Mouse (Mus musculus) ZHBTc4 (cell line): ENCODE measurements around the gene Emc9.

ENCODE experiments used
- DNase-seq: peaks from one replicate; pipeline ENCODE4 v3.0.0-alpha.2; 2011; ENCODE audit warnings: low read depth, low spot score

Emc9 gene

DNA sequence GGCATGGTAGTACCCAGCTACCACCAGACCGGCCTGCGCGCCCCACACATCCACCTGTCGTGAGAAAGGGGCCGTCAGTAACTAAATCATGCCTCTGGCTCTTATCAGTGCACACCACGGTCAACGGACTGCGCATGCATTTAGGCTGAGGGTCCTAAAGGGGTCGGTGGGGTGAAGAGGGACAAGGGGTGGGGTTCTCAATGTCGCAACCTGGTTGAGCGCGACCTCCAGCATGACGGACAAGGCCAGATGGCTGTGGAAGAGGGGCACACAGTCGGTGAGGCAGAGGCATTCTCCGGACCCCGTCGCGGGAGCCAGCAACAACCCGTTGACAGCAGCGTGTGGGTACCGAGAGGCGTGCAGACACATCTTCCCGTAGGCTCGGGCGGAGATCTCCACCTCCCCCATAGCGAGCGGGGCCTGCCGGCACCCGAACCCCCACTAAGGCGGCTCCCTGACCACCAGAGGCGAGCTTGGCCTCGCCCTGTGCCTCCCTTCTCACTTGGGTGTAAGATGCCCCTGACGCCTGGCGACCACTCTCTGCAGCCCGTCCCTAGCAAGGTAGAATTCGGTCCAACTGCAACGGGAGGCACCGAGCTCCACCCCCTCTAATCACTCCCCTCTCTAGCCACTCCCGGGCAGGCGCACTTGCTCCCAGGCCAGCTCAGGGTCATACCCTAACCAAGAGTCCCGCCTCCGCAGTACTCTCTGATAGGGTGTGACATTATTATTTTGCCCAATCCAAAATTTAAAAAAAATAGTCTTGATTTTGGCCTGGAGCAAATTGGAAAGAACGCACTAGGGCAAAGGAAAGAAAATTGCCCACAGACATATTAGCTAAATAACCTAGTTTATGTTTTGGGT is at the start of gene Emc9:
Emc9 (minus strand) TSS at position 601 of the 864 bp plus-strand sequence.
- DNase-seq = peak; percentile 86

DNA sequence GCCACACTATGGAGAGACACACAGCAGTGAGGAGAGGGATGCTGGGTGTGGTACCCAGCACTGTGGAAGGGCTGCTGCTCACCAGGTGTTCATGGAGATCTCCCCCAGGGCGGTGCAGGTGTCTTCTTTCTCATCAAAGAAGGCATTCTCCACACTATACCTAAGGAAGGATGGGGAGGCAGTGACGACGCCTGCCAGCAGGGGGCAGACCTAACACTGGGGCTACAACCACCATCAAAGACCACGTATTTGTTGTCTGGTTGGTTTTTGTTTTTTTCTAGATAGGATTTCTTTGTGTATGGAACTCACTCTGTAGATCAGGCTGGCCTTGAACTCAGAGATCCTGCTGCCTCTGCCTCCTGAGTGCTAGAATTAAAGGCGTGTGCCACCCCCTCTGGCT is 44.2 kb upstream of the Emc9 start:
- DNase-seq = peak; percentile 78

DNA sequence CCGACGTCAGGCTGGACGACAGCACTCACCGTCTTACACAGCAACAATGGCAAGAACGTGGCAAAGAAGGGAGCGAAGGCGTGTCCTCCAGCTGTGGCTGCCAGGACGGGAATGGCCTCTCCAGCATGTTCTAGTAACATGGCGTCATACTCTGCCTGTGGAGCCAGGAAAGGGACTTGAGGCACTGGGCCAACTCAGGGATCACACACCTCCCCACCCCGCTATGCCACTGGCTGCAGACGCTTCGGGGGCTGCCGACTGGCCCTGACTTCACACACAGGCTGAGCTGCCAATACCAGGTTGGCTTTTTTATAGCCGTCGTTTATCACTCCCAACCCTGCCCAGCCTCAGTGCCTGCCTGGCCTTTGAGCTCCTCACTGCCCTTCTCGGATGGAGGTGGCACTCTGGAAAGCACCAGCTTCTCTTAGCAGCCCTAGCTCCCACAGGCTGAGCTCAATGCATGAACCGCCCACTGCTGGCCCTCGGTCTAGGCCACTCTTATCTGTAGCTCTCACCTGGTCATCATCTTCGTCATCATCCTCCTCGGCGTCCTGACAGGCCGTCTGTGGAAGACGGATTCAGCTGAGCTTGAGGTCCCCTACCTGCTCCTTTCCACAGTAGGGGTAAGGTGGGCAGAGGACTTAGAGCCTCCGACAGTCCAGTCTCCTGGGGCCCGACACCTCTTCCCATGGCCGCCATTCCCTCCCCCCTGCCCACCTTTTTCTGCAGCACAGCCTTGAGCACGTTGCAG is 43.1 kb upstream of the Emc9 start:
- no peak for DNase-seq

DNA sequence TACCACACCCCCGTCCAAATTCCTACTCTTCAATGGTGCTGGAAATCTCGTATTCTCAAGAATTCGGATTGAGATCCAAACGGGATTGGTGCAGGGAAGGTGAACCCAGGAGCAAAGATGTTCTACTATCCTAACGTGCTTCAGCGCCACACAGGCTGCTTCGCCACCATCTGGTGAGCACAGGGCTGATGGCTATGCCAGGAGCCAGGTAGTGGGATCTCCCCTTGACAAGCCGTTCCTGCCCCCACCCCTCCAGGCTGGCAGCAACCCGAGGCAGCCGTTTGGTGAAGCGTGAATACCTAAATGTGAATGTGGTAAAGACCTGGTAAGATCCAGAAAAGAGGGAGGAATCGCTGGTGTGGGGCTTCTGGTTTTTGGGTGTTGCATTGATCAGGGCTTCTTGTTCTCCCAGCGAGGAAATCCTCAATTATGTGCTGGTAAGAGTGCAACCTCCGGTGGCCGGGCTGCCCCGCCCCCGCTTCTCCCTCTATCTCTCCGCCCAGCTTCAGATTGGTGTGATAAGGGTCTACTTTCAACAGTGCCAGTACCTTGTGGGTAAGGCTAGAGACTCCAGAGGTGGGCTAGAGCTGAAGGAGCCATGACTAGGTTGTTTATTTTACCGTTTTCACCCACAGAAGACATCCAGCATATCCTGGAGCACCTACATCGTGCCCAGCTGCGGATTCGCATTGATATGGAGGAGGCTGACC is 33.5 kb upstream of the Emc9 start:
- no peak for DNase-seq

DNA sequence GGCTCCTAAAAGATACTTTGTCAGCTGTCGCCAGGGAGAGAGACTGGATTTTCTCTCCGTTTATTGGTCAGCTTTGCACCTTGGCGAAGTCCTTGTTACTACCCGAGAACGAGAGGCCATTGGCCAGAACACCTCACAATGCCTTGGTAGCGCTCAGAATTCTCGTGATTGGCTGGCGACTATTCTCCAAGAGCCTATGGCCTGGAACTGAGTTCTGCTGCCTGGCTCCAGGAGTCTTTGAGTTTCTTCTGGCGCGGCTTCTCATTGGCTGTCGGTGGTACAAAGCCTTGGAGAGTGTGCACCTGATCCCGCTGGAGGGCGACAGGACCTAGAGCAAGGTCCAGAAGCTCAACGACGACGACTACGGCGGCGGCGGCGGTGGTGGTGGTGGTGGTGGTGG is 32.7 kb upstream of the Emc9 start, which contains the start of gene Rec8:
Rec8 (plus strand) TSS at position 216 of the 400 bp plus-strand sequence.
- DNase-seq = peak; percentile 96

DNA sequence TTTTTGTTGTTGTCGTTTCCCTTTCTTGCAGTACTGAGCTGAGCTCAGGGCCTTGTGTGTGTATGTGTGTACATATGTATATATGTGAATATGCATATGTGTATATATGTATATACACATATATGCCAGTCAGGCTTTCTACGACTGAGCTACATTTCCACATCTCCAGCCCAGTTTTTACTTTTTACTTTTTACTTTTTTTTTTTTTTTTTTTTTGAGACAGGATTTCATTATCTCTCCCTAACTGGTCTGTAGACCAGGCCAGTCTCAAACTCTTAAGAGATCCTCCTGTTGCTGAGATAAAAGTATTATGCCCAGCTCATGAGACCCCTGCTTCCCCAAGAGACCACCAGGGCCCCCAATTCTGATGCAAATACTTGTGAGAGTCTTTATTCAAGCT is 31.7 kb upstream of the Emc9 start:
- DNase-seq = no peak

DNA sequence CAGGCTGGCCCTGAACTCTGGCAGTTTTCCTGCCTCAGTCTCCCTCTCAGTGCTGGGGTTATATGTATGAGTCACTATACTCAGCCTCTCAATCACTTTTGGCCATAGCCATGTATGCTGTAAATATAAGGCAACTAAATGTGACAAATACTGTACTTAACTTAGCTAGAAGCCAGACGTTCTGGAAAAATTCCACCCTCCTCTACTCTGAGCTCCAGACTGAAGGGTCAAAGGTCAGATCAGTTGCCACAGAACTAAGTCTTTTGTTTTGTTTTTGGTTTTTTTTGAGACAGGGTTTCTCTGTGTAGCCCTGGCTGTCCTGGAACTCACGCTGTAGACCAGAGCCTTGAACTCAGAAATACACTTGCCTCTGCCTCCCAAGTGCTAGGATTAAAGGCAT is 30.8 kb upstream of the Emc9 start:
- no peak for DNase-seq

DNA sequence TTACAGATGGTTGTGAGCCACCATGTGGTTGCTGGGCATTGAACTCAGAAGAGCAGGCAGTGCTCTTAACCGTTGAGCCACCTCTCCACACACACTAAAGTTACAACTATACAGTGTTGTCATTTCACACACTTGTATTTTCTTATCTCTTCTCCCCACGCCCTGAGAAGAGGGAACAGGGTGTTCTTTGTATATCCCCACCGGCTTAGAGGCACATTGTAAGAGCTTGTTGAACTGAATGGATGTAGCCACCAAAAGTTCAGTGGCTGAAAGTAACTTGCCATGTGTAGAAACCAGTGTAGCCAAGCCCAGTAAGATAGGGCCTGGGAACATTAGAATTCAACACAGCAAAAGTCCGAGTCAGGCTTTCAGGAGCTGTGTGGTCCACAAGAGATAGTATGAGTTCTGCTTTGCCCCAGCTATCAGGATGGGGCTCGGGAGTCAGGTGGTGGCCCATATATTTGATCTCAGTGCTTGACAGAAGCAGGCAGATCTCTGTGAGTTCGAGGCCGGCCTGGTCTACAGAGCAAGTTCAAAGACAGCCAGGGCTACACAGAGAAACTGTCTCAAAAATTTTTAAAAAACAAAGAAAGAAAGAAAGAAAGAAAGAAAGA is 29.6 kb upstream of the Emc9 start:
- no peak for DNase-seq

DNA sequence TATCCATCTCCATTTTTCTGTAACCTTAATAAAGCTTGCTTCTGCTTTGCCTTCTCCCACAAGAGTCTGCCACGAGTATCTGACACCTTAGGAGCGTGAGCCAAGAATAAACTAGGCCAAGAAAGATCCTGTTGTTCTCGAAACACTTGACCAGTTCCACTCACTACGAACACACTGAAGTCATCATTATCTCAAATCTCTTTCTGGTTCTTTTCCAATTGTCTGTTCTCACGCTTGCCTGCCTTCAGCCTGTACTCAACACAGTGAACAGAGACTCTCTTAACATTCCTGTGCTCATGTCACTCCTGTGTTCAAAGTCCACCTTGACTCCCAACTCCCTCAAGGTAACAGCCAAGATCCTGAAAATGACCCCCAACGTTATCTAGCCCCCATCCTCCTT is 28.2 kb upstream of the Emc9 start:
- no peak for DNase-seq

DNA sequence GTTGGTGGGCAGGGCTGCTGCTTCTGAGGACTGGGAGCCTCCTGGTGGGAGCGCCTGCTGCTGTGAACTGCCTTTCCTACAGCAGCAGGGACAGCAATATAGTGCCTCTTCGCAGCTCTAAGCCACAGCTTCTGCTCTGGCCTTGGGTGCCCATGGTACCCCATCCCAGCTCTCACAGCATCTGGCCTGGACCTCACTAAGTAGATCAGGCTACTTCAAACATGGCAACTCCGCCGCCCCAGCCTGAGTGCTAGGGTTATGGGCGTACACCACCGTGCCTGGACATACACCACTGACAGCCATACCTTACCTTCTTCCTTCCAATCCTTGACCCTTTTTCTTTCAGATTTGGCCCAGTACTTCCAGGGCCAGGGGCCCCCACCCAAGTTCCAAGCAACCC is 23.2 kb upstream of the Emc9 start:
- DNase-seq = no peak

DNA sequence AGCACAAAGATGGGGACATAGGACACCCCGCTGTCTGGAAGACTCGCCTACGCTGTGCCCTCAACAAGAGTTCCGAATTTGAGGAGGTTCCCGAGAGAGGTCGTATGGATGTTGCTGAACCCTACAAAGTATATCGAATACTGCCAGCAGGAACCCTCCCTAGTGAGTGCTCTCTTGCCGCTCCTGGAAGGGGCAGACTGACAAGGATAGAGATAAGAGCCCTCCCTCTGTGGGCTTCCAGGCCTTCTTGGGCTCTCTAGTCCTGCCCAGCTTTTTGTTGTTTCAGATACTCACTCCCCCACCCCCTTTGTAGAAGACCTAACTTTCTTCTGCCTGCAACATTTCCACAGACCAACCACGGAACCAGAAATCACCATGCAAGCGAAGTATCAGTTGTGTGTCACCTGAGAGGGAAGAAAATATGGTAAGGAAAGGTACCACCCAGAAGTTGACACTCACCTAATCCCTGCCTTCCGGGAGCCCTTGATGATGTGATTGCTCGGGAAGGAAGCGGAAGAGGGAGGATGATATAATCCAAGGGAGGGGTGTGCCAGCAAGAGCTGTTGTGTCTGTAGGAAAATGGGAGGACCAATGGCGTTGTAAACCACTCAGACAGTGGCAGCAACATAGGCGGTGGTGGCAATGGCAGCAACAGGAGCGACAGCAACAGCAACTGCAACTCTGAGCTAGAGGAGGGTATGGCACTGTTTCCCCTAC is 20.8 kb upstream of the Emc9 start:
- DNase-seq = peak; percentile 48

DNA sequence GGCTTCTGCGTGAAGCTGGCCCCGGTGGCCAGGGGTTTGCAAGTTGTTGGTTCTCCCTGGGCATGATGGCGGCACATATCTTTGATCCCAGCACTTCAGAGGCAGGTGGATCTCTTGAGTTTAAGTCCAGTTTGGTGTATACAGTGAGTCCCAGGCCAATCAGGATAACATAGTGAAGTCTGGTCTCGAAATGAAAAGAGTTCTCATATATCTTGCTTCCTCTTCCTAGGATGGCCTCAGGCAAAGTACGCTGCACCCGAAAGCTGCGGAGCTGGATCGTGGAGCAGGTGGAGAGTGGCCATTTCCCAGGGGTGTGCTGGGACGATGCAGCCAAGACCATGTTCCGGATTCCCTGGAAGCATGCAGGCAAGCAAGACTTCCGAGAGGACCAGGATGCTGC is 19.7 kb upstream of the Emc9 start:
- DNase-seq = peak; percentile 53

DNA sequence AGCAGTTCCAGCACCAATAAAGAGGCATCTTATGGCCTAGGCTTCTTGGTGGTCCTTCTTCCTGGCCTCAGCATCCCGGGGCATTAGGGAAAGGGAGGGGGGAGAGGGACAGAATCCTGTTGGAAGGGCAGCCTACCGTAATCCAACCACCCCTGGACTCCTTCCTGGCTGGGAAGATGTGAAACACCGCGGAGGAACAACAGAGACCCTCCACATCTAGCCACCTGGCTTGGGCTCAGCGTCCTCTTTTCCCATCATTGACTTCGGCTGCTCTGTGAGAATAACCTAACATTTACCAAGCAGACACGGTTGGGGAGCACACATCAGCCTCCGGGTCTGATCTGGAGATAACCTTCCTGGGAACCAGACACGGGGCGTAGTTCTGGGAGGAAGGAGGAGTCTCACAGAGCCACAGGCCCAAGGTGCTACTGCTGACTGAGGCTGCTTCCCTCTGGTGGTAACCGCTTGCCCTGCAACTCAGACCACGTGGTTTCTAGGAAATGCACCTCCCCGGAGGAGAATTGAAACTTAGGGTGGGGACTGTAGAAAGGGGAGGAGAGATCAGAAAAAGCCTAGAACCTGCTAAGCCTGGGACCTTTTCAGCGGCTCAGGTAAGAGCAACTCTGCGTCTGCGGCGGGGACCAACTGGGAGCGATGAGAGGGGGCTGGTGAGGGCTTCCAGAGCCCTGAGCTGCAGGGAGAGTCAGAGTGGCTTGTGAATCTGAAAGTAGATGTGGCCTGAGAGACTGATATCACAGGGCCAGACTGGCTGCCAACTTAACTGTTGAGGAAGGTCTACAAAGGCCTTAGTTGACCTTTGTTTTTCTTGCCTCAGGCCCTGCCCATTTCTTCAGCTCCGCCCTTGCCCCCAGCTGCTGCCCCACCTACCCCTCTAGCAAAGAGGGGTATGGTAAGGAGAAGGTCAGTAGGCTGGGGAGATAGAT is 18.8 kb upstream of the Emc9 start:
- peak; percentile 98 for DNase-seq

DNA sequence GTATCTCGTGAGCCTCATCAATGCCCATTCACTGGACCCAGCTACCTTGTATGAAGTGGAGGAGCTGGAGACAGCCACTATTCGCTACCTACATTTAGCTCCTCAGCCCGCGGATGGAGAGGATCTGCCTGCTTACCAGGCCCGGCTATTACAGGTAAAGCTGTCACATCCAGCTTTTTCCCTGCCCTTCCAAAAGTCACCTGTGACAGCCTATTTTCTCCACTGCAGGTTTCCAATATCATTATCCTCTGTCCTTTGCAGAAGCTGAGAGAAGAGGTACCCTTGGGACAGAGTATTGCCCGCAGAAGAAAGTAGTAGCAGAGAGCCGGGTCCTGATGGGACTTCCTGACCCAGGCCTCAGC is 18.1 kb upstream of the Emc9 start, which contains the start of gene Irf9:
Irf9 (plus strand) TSS at position 301 of the 362 bp plus-strand sequence.
- no peak for DNase-seq

DNA sequence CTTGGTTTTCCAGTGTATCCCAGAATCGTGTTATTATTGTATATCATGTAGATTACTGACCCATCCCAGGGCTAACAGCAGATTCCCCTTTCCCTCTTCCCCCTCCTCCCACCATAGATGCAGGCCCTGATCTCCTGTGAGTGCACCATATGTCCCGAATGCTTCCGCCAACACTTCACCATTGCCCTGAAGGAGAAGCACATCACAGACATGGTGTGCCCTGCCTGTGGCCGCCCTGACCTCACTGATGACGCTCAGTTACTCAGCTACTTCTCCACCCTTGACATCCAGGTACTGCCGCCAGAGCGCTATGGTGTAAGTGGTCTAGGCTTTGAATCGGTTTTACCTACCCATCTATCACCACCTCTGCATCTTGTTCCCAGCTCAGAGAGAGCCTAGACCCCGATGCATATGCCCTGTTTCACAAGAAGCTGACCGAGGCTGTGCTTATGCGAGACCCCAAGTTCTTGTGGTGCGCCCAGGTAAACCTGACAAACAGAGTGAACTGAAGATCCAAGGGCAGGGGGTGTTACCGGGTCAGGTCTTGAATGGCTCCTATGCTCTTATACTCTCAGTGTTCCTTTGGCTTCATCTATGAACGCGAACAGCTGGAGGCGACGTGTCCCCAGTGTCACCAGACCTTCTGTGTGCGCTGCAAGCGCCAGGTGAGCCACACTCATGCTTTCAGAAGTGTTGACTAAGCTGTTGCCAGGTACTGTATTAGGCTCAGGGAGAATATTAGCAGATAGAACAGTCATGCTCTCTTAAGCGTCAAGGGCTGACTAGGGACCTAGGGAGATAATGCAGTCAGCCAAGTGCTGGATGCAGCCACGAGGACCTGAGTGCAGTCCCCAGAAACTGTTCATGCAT is 13.7 kb upstream of the Emc9 start:
- no peak for DNase-seq

DNA sequence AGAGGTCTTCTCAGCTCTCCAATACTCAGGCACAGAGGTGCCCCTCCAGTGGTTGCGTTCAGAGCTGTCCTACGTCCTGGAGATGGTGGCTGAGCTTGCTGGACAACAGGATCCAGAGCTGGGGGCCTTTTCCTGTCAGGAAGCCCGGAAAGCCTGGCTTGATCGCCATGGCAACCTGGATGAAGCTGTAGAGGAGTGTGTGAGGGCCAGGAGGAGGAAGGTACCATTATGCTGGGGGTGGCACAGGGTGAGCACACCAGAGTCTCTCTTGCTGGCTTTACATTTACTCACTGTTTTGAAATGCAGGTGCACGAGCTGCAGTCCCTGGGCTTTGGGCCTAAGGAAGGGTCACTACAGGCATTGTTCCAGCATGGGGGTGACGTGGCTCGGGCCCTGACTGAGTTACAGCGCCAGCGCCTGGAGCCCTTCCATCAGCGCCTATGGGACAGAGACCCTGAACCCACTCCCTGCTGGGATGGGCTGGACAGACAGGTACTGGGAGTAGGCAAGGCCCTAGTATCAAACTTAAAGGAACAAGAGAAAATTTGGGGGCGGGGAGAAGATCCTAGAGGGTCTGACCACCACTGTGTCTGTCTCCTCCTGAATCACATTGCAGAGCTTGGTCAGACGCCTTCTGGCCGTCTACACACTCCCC is 11.1 kb upstream of the Emc9 start:
- DNase-seq = no peak

DNA sequence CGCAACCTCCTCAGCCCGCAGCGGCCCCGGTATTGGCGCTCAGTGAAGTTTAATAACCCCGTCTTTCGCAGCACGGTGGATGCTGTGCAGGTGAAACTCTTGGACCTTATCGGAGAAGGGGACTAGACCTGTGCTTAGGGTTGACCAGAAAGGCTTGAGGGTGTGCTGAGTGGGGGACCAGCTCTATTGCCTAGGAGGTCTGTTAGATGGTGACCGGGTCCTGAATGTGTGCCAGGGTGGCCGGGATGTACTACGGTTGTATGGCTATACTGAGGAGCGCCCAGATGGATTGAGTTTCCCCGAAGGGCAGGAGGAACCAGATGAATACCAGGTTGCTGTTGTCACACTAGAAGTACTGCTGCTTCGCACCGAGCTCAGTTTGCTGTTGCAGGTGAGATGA is 7.1 kb upstream of the Emc9 start:
- no peak for DNase-seq

DNA sequence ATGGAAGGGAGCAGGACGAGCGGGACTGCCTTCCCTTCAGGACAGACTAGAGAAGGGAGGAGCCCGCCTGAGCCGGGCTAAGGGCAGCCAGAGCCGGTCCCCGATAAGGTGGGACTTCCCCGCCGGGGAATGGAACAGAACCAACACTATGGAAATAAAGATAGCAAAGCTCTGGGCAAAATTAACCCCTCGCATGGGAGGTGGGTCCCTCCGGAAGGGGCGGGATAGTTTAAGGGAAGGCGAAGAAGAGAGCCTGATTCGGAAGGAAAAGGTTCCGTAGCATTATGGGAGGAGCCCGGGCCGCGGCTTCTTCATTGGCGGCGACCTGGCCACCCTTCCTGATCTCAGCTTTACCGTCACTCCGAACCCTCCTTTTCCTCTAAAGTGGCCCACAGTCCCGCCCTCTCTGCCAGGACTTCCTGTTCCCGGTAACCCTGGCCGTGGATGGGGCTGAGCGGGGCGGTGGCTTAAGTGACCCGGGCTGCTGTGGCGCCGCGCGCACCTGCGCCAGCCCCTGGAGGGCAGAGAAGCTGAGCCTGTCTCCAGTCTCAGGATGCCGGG is 6.3 kb upstream of the Emc9 start, which contains the start of gene Rnf31:
Rnf31 (plus strand) TSS at position 378 of the 561 bp plus-strand sequence.
- peak; percentile 98 for DNase-seq
